Mouse (Mus musculus) kidney, adult 2 months (tissue): ENCODE measurements at regions not wholly inside any gene's neighbourhood (a gene's known extent, or its start where the extent isn't known, plus 50 kb on each side); places are given as distances from the start of the nearest gene placed in this dataset.

Source experiments
- CTCF ChIP-seq: fragments of 200-500 bp; conservative IDR thresholded peaks from 2 replicates; pipeline ENCODE4 v1.5.1; 2011; ENCODE audit warnings: low read depth, mild to moderate bottlenecking, control low read depth, low read length, moderate library complexity, mixed read lengths; ENCODE audit not compliant: insufficient read depth, insufficient read length
- POLR2A ChIP-seq: fragments of 200-500 bp; IDR thresholded peaks from one replicate; pipeline ENCODE4 v1.6.1; 2011; ENCODE audit warnings: low read depth, low read length, control low read depth

DNA sequence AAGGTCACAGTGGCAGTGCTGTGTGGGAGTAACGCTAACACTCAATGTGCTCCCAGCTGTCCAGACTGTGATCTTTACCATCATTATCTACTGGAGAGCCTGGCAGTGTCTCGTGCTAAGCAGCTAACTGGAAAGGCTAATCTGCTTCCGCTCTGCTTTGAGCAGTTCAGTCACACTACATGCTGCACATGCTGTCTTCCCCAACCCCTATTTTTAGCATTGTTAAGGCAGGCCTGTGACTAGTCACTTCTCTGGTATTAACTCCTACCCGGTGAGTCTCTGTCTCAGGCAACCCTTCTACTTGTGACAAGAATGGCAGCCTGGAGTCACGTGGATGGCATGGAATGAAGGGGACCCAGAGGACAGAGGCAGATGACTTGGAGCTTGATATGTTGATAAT is 88.2 kb downstream of the Rps24 start:
- TF ChIP-seq CTCF (no peak), POLR2A (no peak)
